Mouse (Mus musculus) right cerebral cortex, adult 18-20 months (tissue): ENCODE measurements around the gene Pfdn2.

Experiments used
- DNase-seq: peaks from one replicate; pipeline ENCODE4 v3.0.0; 2022; ENCODE audit warnings: mixed read lengths

The Pfdn2 gene

DNA sequence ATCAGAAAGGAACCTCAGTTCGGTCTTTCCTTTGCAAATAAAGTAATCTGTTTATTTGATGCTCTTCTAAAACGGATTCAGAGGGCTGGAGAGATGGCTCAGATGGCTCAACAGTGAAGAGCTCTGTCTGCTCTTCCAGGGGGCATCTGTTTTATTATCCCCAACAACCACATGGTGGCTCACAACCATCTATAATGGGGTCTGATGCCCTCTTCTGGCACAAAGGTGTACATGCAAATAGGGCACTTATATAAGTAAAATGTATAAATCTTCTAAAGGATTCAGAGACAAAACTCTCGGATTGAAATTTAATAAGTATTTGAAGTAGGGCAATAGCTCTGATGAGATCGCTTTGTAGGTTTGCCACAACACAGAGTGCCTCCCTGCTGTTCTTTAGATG, 13.0 kb downstream of the Pfdn2 start:
- DNase-seq, result peak; percentile 39

GRCm38 (mm10) chr1:171360253-171360652, 14.8 kb downstream of the Pfdn2 start:
- DNase-seq, result peak; percentile 57

- peak; percentile 92 for DNase-seq
Observed at GRCm38 (mm10) chr1:171360656-171361055, 15.2 kb downstream of the Pfdn2 start, which contains the start of gene Klhdc9. Gene Klhdc9 (minus strand): TSS chr1:171360798.

- DNase-seq, result peak; percentile 73
Observed at GRCm38 (mm10) chr1:171361106-171362103, 15.9 kb downstream of the Pfdn2 start.

- no peak for DNase-seq
Observed at GRCm38 (mm10) chr1:171365934-171366333, 20.5 kb downstream of the Pfdn2 start.

DNA sequence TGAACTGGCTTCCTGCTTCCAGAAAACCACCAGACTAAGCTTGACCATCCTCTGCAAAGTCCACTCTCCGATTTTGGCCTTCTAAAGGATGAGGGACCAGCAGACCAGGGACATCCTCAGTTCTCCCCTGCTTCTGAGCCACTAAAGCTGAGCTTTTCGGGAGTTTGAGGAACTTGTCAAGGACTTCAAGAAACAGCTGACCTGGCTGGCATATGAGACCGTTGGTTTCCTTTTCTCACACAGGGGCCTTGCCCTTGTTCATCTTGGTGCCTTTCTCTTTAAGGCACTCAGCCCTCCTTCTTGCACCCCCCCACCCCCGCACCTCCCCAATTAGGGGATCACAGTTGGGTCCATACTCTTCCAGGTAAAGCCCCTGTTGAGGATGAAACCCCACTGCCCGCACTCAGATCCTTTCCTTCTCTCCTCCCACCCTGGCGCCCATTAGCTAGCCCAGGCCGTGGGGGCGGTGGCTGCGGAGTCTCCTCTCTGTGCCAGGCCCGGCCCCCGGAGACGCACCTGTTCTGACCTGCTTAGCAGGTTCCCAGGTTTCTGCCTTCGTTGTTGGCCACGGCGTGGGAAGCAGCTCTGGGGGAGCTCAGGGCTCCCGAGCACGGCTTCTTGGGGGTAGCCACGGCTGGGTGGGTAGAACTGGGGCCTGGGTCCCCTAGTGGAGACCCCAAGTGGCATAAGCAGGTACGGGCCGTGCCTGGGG, 24.5 kb downstream of the Pfdn2 start, which contains the start of gene Nectin4:
Gene Nectin4 (plus strand): TSS at position 255 of the 712 bp plus-strand sequence.
- no peak for DNase-seq

DNA sequence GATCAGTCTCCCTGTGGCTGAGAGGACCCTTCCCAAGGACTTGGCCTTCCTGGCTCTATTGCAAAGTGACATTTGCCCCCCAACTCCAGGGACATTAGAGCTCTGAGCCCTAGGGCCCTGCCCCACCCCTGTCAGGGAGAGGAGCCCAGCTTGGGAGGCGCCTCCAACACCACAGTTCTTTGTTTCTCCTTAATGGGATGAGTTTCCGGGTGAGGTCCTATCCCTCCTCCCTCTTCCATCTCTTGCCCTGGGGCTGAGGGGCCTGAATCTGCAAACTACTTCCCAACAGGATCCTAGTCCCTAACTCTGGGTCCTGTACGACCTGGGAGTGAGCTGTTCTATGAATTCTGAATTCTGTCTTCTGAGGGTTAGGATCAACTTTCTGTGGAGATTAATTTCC, 27.4 kb downstream of the Pfdn2 start:
- no peak for DNase-seq

- no peak for DNase-seq
Observed at GRCm38 (mm10) chr1:171373946-171374345, 28.5 kb downstream of the Pfdn2 start.

GRCm38 (mm10) chr1:171375646-171376097, 30.2 kb downstream of the Pfdn2 start:
- no peak for DNase-seq

GRCm38 (mm10) chr1:171378298-171378697, 32.8 kb downstream of the Pfdn2 start:
- no peak for DNase-seq

- DNase-seq, result peak; percentile 76
Observed at GRCm38 (mm10) chr1:171379935-171380599, 34.6 kb downstream of the Pfdn2 start.

GRCm38 (mm10) chr1:171382096-171382620, 36.7 kb downstream of the Pfdn2 start:
- no peak for DNase-seq

GRCm38 (mm10) chr1:171384361-171384760, 38.9 kb downstream of the Pfdn2 start:
- DNase-seq, result no peak

- no peak for DNase-seq
Observed at GRCm38 (mm10) chr1:171385171-171385570, 39.7 kb downstream of the Pfdn2 start.

- no peak for DNase-seq
Observed at GRCm38 (mm10) chr1:171387099-171387498, 41.6 kb downstream of the Pfdn2 start.

DNA sequence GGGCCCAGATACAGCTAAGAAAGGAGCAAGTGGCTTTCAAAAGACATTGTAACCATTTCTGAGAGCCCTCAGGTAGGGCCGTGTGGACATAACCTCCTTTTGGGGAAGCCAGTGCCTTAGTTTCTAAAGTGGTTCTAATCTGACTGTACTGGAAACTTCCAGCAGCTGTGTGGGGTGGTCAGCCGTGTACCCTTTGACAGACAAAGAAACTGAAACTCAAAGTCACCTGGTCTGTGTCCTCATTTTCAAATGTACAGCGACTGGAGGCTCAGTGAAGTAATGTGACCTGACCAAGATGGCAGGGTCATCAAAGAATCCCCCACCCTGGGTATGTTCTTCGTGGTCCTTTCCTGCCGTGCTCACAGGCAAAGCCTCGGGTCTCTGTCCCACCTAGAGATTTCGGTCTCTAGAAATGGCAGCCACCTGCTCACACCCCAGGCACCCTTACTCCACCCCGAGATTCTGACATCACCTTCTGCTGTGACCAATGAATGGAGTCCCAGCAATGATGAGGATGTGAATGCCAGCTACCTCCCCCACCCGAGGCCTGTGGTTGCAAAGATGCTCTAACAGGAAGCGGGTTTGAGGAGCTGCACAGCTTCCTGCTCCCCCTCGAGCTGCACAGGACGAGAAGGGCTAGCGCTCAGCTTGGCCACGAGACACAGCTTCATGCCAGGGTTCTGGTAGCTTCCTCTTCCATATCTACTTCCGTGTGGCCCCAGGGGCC, 43.1 kb downstream of the Pfdn2 start, which contains the start of gene Arhgap30:
Gene Arhgap30 (plus strand): TSS at position 579 of the 727 bp plus-strand sequence.
- no peak for DNase-seq

DNA sequence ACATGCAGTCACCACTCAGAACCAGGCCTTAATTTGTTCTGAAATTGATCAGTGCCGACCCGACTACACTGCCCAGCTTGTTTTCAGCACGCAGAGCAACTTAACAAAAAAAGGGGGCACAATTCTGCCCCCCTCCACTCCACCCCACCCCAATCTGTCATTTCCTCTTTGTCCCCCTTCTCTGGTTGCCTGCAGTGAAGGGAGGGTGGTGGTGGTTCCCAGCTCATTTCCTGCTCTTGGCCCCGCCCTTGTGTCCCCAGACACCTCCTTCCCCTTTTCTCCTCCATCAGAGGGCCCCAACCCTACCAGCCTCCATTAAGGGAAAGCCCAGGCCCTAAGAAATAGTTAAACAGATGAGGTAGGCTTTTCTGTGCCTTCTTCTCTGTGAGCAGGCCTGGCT, 44.6 kb downstream of the Pfdn2 start:
- DNase-seq, result no peak

DNA sequence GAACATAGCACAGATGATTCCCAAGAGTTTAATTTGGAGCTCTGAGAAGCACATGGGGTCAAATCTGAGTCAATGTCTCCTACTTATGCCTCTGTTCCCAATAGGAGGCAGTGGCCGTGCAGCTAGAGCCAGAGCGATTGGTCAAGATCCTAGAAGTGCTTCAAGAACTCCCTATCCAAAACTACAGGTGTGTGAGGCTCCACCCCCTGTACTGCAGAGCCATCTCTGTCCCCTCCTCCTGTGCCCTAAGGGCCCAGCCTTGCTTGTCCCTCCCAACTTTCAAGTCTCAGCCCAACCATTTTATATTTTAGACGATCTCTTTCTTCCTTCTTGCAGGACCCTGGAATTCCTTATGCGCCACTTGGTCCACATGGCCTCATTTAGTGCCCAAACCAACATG, 56.4 kb downstream of the Pfdn2 start:
- DNase-seq, result no peak

DNA sequence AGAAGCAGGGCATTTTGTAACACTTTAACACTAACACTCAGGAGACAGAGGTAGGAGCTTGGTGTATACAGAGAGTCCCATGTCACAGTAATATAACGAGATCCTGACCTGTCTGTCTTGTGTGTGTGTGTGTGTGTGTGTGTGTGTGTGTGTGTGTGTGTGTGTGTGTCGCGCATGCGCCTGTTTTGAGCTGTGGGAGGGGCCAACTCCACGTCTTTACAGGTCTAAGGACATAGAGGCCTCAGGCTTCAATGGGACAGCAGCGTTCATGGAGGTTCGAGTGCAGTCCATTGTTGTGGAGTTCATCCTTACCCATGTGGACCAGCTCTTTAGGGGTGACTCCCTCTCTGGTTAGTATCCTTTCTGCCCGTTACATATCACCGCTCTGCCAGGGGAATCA, 57.5 kb downstream of the Pfdn2 start:
- no peak for DNase-seq

GRCm38 (mm10) chr1:171407263-171407662, 61.8 kb downstream of the Pfdn2 start:
- DNase-seq, result no peak
